Mouse (Mus musculus): ENCODE measurements around the gene Snrnp48.

Snrnp48 gene

DNA sequence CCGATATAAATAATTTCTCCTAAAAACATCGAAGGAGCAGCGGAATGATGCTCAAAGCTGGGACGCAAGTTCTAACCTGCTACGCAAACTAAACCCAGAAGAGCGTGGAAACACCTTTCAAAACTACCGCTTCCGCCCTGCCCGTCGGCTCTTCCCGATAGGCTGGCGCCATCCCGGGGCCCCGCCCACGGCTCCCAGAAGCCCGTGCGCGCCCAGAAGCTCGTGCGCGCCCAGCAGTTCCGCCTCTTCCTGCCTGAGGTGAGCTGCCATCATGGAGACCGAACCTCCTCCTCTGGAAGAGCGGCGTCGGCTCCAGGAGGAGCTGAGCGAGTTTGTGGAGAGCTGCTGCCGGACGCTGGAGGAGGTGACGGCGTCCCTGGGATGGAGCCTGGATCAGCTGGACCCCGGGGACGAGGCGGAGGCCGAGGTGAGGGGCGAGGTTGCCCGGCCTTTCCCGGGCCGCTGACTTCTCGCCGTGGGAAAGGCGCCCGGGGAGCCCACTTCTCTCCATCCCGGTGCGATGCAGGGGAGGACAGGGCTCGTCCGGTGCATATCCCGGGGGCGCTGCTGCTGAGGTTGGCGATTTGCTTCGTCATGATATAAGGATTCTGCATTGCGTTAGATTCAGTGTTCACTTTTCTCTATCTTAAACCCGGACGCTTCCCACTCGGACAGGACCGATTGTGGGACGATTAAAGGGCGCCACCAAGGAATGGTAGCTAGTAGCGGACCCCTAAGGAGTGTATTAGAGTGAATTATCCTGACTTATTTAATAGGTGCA is at the start of gene Snrnp48:
Gene Snrnp48 (plus strand): TSS at position 237 of the 781 bp plus-strand sequence.
- DNase-seq (ENCODE audit: low spot score in 2 of 2) = peak; percentile 73 to 85

DNA sequence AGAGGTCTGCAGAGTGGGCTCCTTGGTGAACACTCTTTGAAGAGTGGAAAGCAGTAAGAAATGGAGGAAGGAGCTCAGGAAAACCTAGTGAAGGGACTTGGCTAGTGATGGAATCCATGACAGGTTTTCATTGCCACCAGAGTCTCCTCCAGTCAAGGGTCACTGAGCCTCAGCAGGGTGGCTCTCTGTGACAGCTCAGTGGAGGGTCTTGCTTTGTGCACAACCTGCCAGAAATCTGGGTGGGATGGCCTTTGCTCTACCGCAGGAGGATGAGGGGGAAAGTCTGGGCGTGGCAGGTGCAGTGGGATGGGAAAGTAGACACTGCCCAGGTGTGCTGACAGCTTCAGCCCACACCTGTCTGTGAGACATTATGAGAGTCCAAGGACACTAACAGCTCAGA is 49.2 kb upstream of the Snrnp48 start:
- DNase-seq (ENCODE audit: low spot score in 2 of 2) = no peak

DNA sequence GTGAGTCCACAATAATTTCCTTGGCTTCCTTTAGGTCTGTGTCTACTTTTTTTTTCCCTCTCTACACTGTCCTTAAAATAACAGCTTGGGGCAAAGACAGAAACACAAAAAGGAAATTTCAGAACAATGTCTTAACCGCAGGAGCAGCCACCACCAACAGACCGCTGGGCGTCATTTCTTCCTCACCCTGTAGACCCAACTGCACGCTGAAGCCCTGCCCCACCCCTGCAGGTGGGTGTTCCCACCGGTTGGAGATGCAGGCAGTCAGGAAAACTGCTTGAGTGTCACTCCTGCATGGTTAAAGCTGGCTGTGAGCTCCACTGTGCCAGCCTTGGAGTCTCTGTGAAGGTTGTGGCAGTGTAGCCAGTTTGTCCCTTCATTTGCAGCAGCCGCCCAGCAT is 47.1 kb upstream of the Snrnp48 start:
- no peak for DNase-seq (ENCODE audit: low spot score in 2 of 2)

DNA sequence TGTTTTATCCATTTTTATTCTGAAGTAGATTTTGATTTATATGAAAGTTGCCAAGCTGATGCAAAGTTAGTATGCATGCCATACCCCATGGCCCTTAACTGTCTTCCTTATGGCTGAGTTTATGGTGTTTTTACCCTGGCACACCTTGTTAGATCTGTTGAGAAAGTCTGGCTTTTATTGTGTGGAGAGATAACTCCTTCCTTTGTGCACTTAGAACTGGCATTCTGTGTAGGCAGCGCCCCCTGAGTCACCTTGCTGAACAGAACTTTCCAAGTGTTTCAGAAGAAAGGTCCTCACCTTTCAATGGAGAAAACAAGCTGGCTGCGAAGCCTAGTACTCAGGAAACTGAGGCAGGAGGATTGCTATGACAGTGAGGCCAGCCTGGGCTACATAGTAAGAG is 42.7 kb upstream of the Snrnp48 start:
- DNase-seq (ENCODE audit: low spot score in 2 of 2) = no peak

DNA sequence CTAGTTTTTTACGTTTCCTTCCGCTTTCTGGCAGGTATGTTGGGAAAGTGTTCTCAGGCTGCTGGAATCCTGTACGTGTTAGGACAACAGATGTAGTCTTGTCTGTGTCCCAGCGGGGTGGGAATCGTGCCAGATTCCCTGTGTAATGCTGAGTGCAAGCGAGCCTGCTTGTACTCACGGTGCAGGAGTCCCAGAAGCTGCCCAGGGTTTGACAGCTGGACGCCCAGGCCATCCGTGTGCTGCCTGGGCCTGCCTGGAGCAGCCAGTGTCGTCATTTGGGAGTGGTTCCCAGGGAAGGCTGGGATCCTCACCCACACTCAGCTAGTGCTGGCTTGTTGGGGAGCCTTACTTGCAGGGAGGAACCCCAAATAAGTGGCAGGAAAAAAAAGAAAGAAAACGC is 42.1 kb upstream of the Snrnp48 start:
- no peak for DNase-seq (ENCODE audit: low spot score in 2 of 2)

DNA sequence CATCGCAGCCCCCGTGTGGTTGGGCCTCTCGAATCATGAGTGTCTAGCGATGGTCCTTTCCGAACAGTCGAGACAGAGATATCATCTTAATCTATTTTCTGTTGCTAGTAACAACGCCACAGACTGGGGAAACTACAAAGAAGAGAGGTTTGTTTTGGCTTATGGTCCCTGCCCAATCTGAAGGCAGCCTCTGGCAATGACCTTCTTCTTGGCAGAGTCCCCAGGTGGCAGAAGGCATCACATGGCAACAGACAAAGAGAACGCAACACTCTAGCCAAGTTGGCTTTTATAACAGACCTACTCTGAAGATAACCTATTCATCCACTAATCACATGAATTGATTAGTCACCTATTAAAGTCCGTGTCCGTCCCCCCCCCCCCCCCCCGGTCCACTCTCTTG is 39.8 kb upstream of the Snrnp48 start:
- DNase-seq (ENCODE audit: low spot score in 2 of 2) = no peak

DNA sequence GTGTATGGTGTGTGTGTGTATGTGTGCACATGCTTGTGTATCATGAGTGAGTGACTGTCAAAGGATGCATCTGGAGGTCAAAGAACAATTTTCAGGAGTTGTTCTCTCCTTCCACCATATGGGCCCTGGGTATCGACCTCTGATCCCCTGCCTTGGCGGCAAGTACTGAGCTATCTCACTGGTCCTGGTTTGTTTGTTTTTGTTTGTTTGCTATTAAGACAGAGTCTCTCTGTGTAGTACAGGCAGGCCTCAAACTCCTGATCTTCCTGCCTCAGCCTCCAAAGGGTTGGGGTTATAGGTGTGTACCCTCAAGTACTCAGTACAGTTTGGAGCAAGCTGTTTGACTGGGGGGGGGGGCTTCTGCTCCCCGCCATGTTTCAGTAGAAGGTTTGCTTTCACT is 37.7 kb upstream of the Snrnp48 start:
- no peak for DNase-seq (ENCODE audit: low spot score in 2 of 2)

DNA sequence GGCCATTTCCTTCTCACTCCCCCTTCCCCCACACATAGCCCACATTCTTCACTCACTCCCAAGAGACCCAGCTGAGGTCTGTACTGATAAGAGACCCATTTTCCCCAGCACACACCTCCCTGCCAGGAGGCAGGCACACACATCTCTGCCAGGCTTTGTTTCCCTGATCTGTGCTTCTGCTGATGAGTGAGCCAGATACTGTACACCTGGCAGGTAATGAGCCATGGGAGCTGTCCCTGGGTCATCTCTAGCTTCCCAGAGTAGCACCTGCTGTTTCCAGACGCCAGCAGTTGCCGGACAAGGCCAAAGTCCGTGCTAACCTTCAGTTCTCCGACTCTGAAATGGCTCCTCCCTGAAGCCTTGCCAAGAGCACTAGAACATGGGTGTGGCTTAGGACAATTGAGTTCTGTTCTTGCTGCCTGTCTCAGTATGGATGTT is 34.0 kb upstream of the Snrnp48 start:
- DNase-seq (ENCODE audit: low spot score in 2 of 2) = no peak

DNA sequence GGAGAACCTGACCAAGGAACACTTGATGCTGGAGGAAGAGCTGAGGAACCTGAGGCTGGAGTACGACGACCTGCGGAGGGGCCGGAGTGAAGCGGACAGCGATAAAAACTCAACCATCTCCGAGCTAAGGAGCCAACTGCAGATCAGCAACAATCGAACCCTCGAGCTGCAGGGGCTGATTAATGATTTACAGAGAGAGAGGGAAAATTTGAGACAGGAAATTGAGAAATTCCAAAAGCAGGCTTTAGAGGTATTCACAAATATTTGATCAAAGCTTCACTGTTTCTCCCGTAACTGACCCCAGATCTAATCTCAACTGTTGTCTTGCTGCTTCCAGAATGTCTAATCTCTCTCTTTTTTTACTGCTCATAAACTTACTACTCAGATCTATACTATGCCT is 11.3 kb upstream of the Snrnp48 start:
- DNase-seq (ENCODE audit: low spot score in 2 of 2) = no peak

DNA sequence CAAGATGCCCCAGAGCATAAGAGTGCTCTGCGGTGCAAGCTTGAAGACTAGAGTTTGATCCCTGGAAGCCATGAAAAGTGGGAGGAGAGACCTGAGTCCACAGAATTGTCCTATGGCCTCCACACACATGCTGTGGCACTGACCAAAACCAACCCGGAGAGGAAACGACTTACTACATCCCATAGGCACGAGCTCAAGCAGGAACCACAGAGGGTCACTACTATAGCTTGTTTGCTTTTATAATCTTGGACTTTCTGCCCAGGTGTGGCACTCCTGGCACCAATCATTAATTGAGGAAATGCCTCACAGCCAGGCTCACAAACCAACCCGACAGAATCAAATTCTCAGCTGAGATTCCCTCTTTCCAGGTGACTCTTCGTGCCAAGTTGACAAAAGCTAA is 3.3 kb upstream of the Snrnp48 start:
- DNase-seq (ENCODE audit: low spot score in 2 of 2) = no peak

DNA sequence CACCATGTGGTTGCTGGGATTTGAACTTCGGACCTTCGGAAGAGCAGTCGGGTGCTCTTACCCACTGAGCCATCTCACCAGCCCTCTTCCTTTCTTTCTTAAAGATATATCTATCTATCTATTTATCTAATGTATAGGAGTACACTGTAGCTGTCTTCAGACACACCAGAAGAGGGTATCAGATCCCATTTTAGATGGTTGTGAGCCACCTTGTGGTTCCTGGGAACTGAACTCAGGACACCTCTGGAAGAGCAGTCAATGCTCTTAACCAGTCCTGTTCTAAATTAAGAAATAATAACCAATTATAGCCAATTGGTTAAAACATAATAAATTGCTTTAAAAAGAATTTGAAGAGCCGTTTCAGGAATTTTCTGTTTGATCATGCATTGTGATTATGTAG is 567 bp upstream of the Snrnp48 start:
- no peak for DNase-seq (ENCODE audit: low spot score in 2 of 2)

DNA sequence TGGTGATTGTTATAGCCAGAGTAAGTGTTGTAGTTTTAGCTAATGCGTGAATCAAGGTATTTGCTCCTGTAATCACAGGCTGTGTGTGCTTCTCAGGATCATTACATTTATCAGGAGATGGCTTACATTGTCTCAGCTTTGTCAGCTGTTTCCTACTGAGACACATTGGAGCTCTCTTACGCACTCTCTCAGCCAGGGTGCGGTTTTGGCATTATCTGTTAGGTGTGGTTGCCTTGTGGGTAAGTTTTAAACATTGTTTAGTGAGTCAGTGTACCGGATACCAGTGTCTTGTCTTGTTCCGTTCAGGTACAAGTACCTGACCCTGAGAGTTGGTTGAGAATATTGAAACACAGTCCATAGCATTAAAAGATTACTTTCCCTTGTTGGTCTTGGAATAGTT is 6.4 kb downstream of the Snrnp48 start:
- no peak for DNase-seq (ENCODE audit: low spot score in 2 of 2)

DNA sequence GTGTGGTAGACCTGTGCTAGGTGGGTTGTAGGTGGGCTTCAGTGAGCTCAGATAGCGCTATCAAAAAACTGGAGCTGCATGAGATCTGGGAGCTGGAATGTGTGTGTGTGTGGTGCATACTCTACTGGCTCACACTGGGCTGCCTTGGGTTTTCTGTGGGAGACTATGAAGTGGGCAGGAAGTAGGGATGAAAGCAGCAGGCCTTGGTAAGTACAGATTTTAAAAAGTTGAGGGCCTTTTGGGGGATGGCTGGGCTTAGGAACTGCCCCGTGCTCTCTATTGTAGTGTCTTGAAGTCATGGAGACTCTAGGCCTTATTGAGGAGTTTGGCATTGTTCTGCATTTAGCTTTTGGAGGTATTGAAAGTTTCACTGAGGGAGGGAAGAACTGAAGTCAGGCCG is 13.9 kb downstream of the Snrnp48 start:
- DNase-seq (ENCODE audit: low spot score in 2 of 2) = no peak

DNA sequence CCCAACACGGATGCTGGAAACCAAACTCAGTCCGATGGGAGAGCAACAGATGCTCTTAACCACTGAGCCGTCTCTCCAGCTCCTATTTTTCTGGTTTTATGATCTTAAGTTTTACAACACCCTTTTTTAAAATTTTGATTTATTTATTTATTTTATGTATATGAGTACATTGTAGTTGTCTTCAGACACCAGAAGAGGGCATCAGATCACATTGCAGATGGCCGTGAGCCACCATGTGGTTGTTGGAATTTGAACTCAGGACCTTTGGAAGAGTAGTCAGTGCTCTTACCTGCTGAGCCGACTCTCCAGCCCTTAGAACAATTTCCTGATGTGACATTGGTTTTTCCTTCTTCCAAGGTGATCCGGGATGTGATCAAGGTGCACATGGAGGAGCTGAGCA is 15.6 kb downstream of the Snrnp48 start:
- no peak for DNase-seq (ENCODE audit: low spot score in 2 of 2)

DNA sequence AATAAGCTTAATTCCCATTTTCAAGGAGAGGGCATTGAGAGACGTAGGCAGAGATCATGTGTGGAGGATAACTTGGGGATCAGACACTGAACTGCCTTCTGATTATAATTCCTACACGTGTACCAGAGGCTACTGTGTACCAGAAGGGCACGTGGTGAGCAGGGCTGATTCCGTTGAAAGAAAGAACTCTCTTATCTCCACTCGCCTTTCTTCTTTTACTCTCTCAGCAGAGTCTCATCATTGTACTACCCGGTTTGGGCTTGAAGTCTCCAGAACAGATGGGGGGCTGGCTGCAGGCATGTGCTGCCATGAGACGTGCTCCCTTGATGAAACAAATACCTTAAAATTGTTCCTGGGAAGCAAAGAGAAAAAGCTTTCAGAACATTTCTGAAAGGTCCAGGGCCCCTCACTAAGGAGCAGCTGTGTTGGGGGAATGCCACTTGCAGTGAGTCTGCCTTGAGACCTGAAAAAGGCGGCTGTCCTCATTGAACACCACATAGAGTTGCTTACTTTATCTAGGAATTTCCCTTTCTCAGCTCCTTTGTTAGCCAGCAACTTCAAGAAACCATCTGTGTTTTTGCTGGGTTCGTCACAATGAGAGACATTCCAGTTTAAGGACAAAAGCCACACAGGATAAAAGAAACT is 25.6 kb downstream of the Snrnp48 start:
- DNase-seq (ENCODE audit: low spot score in 2 of 2) = no peak

DNA sequence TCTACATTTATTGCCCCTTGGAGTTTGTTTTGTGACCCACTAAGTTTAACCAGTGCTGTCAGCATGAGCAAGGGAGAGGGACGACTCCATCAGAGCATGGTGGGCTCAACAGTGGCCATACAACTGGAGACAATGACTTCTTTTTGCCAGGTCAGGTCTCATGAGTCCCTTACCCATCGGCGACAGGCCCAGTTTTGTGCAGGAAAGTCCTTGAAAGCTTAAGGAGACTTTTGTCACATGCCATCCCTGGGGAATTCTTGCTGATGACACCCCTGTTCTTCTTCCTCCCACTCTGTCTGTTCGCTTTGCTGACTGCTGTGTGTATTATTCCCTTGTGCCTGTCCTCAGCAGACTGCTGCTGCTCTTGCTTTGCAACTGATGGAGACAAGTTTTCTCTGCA is 27.7 kb downstream of the Snrnp48 start:
- DNase-seq (ENCODE audit: low spot score in 2 of 2) = no peak

DNA sequence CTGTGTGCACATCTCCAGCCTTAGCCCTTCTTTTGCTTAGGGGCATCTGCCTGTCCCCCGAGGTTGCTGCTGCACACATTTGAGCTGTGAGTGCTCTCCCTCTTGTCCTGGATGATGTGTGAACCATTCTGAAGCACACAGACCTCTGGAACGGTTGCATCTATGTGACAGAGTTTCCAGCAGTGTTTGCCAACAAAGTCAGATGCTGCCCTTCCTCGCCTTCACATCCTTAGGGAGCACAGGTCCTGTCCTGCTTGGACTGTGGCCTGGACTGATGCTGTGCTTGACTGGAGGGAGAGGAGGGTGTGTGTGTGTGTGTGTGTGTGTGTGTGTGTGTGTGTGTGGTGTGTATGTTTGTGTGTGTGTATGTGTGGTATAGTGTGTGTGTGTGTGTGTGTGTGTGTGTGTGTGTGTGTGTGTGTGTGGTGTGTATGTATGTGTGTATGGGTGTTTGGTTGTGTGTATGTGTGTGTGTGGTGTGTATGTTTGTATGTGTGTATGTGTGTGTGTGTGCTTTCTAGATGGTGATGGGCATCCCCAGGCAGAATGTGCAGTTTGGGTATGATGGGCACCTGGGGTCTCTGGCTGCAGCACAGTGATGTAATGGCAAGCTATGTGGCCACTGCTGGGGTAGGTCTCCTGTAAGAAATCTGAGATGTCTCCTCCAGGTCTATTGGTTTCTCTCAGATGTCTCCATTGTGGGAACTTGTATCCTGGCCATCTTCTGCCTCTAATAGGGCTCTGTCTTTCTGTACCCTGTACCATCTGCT is 28.3 kb downstream of the Snrnp48 start:
- no peak for DNase-seq (ENCODE audit: low spot score in 2 of 2)

DNA sequence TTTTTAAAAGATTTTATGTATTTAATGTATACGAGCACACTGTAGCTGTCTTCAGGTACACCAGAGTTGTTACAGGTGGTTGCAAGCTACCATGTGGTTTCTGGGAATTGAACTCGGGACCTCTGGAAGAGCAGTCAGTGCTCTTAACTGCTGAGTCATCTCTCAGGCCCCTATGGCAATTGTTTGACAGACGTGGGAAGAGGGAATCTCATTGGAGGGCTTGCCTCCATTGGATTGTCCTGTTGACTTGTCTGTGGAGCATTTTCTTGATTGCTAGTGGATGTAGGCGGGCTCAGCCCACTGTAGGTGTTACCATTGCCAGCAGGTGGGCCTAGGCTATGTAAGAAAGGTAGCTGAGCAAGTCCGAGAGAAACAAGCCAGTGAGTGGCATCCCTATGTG is 29.9 kb downstream of the Snrnp48 start:
- DNase-seq (ENCODE audit: low spot score in 2 of 2) = no peak

DNA sequence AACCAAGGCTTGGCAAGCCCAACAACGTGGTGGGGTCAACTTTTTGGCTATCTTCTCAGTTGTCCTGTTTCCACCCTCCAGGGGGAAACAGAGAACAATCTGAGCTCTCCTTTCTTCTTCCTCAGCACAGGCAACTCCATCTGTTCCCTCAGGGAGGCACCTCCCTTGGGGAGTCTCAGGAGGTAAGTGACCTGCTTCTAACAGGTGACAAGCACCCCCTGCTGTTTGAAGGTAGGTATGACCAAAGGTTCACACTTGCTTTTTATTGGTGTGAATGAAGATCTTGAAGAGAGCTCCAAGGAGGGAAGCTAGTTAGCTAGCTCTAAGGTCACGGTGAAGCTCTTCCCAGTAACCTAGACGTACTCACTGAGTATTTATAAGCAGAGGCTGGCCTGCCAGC is 30.6 kb downstream of the Snrnp48 start:
- DNase-seq (ENCODE audit: low spot score in 2 of 2) = peak in 1 of 2 experiments; percentile 13

DNA sequence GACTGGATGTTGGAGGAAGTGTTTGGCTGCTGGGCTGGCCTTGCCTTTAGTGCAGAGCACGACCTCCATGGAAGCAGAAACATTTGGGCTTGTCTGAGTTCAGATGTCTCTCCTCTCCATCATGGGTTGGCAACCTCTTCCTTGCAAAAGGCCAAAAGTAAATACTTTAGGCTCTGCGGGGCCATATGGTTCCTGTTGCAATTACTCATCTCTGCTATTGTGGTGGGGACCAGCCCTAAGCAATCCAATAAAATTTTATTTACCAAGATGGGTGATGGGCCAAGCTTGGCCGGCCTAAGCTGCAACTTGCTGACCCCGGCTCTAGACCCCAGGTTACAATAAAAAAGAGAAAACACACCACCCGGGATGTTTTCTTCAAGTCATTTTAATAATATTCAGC is 43.4 kb downstream of the Snrnp48 start:
- DNase-seq (ENCODE audit: low spot score in 2 of 2) = no peak

DNA sequence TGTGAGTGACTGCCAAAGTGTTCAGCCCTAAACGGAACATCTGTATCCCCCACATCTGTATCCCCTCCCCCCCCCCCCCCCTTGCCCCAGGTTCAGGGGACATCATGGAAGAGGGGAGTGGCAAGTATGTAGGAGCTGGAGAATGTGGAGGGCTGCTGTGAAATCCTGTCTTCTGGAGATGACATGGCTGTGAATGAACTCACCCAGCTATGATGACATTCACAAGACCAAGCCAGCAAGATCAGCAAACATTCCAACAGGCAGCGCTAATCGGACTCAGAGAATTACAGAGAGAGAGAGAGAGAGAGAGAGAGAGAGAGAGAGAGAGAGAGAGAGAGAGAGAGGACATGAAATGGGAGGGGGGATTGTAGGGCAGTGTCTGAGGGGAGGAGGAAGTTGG is 46.5 kb downstream of the Snrnp48 start:
- no peak for DNase-seq (ENCODE audit: low spot score in 2 of 2)

DNA sequence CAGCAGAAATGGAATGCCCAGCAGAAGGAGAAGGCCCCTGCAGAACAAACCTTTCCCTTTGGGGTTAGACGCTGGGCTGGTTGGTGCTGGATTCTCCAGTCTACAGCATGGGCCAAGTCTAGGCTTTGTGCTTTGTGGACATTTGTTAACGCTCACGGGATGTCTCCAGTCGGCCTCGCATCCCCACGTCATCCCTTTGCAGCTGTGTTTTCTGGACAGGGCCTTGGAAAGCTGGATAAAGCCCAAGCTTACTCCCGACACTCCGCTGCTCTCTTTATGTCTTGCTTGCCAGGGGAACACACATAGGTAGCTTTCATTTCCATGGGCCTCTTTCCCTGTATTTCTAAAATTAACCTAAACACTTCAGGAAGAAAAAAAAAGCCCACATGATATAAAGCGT is 49.0 kb downstream of the Snrnp48 start:
- no peak for DNase-seq (ENCODE audit: low spot score in 2 of 2)

DNA sequence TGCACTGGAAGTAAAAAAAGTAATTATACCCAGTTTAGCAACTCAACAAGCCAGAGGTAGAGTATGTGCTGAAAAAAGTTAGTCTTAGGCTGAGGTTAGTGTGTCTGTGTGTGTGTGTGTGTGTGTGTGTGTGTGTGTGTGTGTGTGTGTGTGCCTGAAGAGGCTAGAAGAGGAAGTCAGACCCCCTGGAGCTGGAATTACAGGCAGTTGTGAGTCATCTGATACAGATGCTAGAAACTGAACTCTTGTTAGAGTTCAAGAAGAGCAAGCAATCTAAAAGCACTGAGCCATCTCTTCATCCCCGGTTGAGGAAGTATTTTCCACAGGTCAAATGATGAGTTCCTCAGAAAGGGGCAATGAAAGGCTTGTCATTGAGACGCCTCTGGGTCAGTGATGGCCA is 54.2 kb downstream of the Snrnp48 start:
- no peak for DNase-seq (ENCODE audit: low spot score in 2 of 2)
